Mouse (Mus musculus) forebrain, embryonic 12.5 days (tissue): ENCODE results near the gene Rasal3. TPM values are rescaled to one million over a fixed set of nuclear protein-coding genes. Genes with fewer than 3 reads are reported as not detected.

Experiments
- ATAC-seq: fragments of 200-750 bp; cut with Nextera tagmentation; 2 replicates; pipeline ENCODE4 v1.8.0; 2017; ENCODE audit warnings: moderate TSS enrichment; ENCODE audit not compliant: low FRiP score
- H3K27ac ChIP-seq: fragments of 300-500 bp; sonication (generic); 2 replicates; pipeline ENCODE4 v1.5.1; 2016; ENCODE audit warnings: mild to moderate bottlenecking
- H3K27me3 ChIP-seq: fragments of 300-500 bp; sonication (generic); 2 replicates; pipeline ENCODE4 v1.6.1; 2016; ENCODE audit warnings: mild to moderate bottlenecking
- H3K36me3 ChIP-seq: fragments of 300-500 bp; sonication (generic); replicated peaks from 2 replicates; pipeline ENCODE4 v1.6.1; 2016; ENCODE audit warnings: mild to moderate bottlenecking
- H3K4me1 ChIP-seq: fragments of 300-500 bp; sonication (generic); 2 replicates; pipeline ENCODE4 v1.6.1; 2016
- H3K4me2 ChIP-seq: fragments of 300-500 bp; sonication (generic); 2 replicates; pipeline ENCODE4 v1.6.1; 2016; ENCODE audit warnings: mild to moderate bottlenecking, moderate library complexity
- H3K4me3 ChIP-seq: fragments of 300-500 bp; sonication (generic); replicated peaks from 2 replicates; pipeline ENCODE4 v1.5.1; 2016; ENCODE audit warnings: mild to moderate bottlenecking
- H3K9ac ChIP-seq: fragments of 300-500 bp; sonication (generic); 2 replicates; pipeline ENCODE4 v1.6.1; 2016; ENCODE audit warnings: mild to moderate bottlenecking
- H3K9me3 ChIP-seq: fragments of 300-500 bp; sonication (generic); 2 replicates; pipeline ENCODE4 v1.6.1; 2016
- WGBS: fragments of 180-500 bp; shearing (Covaris S2); methylation state at CpG from one replicate; pipeline ENCODE4 v1.1.7; 2016; 5-methylcytosine and 5-hydroxymethylcytosine counted together
- microRNA-seq: library from miRNA; unstranded; fragments of <30 nt; microRNA quantifications from one replicate; pipeline ENCODE4, GENCODE M21; 2017
- polyA plus RNA-seq: library from polyadenylated mRNA; unstranded; fragments of >200 nt; fragmentation: Nextera tagmentation; extraction: Ambion mirVana; gene quantifications from 2 replicates; pipeline ENCODE4 v1.2.1, GENCODE M21; 2016

Gene Rasal3
- polyA plus RNA-seq, 1 experiment from 2014 or later: 0.77 TPM

- H3K27ac ChIP-seq: peak overlapping the region; percentile 67
- no peaks in the 10 kb centered on the region for H3K9me3 ChIP-seq
- H3K4me3 ChIP-seq: peak overlapping the region; percentile 81
- H3K4me2 ChIP-seq: peak overlapping the region; percentile 79
- ATAC-seq: peak; percentile 31
- H3K27me3 ChIP-seq: no peaks in the 10 kb centered on the region
- H3K36me3 ChIP-seq: peaks cover 18% of the 10 kb centered on the region
- WGBS: under 1% methylated on average over 24 of the region's 24 CpGs
- H3K4me1 ChIP-seq: peaks cover 29% of the 10 kb centered on the region
- peak overlapping the region; percentile 81 for H3K9ac ChIP-seq
Observed at GRCm38 (mm10) chr17:32349851-32350381, 53.5 kb downstream of the Rasal3 start.

- no peaks in the 10 kb centered on the region for H3K9me3 ChIP-seq
- peak overlapping the region; percentile 81 for H3K4me3 ChIP-seq
- ATAC-seq: peak; percentile 22; the same call in 1 of the 2 replicates
- H3K9ac ChIP-seq: peak overlapping the region; percentile 81
- H3K4me2 ChIP-seq: peak overlapping the region; percentile 79
- H3K27ac ChIP-seq: 0 out of 2 replicates have a peak overlapping the region, but pooled peaks have one; percentile 36
- H3K27me3 ChIP-seq: no peaks in the 10 kb centered on the region
- H3K36me3 ChIP-seq: peaks cover 18% of the 10 kb centered on the region
- WGBS: 16% methylated on average over 4 of the region's 4 CpGs
- H3K4me1 ChIP-seq: peaks cover 26% of the 10 kb centered on the region
Observed at GRCm38 (mm10) chr17:32349037-32349732, 54.2 kb downstream of the Rasal3 start.

- Histone ChIP-seq H3K36me3 (peaks cover 12% of the 10 kb centered on the region), H3K4me3 (no peak overlapping the region; the same call in 1 of the 2 replicates), H3K9me3 (no peaks in the 10 kb centered on the region), H3K9ac (0 out of 2 replicates have a peak overlapping the region, but pooled peaks have one; percentile 7), H3K27me3 (no peaks in the 10 kb centered on the region), H3K4me2 (no peak overlapping the region), H3K27ac (no peak overlapping the region), H3K4me1 (peaks cover 26% of the 10 kb centered on the region)
- 92% methylated on average over 2 of the region's 2 CpGs for WGBS
- ATAC-seq: no peak
Observed at GRCm38 (mm10) chr17:32348406-32348805, 55.0 kb downstream of the Rasal3 start.

GRCm38 (mm10) chr17:32341102-32341501, 62.3 kb downstream of the Rasal3 start:
- no peak for ATAC-seq
- peaks cover 35% of the 10 kb centered on the region for H3K36me3 ChIP-seq

More at GRCm38 (mm10) chr17:32341102-32341501, 62.3 kb downstream of the Rasal3 start:
- 89% methylated on average over 1 of the region's 1 CpGs for WGBS
- Histone ChIP-seq H3K4me2 (no peak overlapping the region), H3K4me1 (no peaks in the 10 kb centered on the region), H3K27me3 (no peaks in the 10 kb centered on the region), H3K9me3 (no peaks in the 10 kb centered on the region), H3K9ac (no peak overlapping the region), H3K4me3 (no peak overlapping the region), H3K27ac (no peak overlapping the region)

Small RNAs within 50 kb of the gene (microRNA-seq; reads per million reads assigned to microRNA genes)
- not detected for gene Gm22201

Other genes with a start within 250 kb of the Rasal3 start
- 21.4 and 24.4 TPM in 2 replicates for gene Notch3, start 236.7 kb downstream of the Rasal3 start, polyA plus RNA-seq
- 0.15 TPM in 1 of 2 replicates, not detected in the other for gene Ephx3, start 214.0 kb downstream of the Rasal3 start, polyA plus RNA-seq
- gene Brd4, start 118.9 kb downstream of the Rasal3 start, polyA plus RNA-seq: 103 and 112 TPM in 2 replicates
- gene Akap8, start 82.3 kb downstream of the Rasal3 start, polyA plus RNA-seq: 143 and 145 TPM in 2 replicates
- gene Akap8l, start 53.0 kb downstream of the Rasal3 start, polyA plus RNA-seq: 110 TPM in 2 replicates
- 40.3 and 44.3 TPM in 2 replicates for gene Wiz, start 14.1 kb downstream of the Rasal3 start, polyA plus RNA-seq
- gene Pglyrp2, start 20.6 kb upstream of the Rasal3 start, polyA plus RNA-seq: not detected in 2 replicates
- gene Cyp4f39, start 49.1 kb upstream of the Rasal3 start, polyA plus RNA-seq: 0.22 and 0.32 TPM in 2 replicates
- gene Cyp4f17, start 102.5 kb upstream of the Rasal3 start, polyA plus RNA-seq: 6.5 and 6.8 TPM in 2 replicates
- gene Cyp4f16, start 133.0 kb upstream of the Rasal3 start, polyA plus RNA-seq: 19.3 and 19.7 TPM in 2 replicates
- gene Cyp4f37, start 217.7 kb upstream of the Rasal3 start, polyA plus RNA-seq: not detected in 2 replicates